Mouse (Mus musculus) intestine, embryonic 14.5 days (tissue): ENCODE data around the gene Tenm2. TPM values are rescaled to one million over a fixed set of nuclear protein-coding genes. Genes with fewer than 3 reads are reported as not detected.

Experiments
- ATAC-seq: fragments of 200-750 bp; cut with Nextera tagmentation; replicated peaks from 2 replicates; pipeline ENCODE4 v1.8.0; 2017; ENCODE audit warnings: low read depth, moderate number of reproducible peaks, moderate TSS enrichment, moderate library complexity; ENCODE audit not compliant: low FRiP score, low TSS enrichment
- DNase-seq: peaks from one replicate; pipeline ENCODE4 v3.0.0-alpha.2; 2018; ENCODE audit warnings: low spot score
- H3K27ac ChIP-seq: fragments of 300-500 bp; sonication (generic); 2 replicates; pipeline ENCODE4 v1.5.1; 2014; ENCODE audit warnings: low read depth, mild to moderate bottlenecking, control low read depth
- H3K27me3 ChIP-seq: fragments of 300-500 bp; sonication (generic); replicated peaks from 2 replicates; pipeline ENCODE4 v1.6.1; 2014; ENCODE audit warnings: low read length, control low read depth; ENCODE audit not compliant: control insufficient read depth, insufficient read depth
- H3K36me3 ChIP-seq: fragments of 300-500 bp; sonication (generic); 2 replicates; pipeline ENCODE4 v1.6.1; 2014; ENCODE audit warnings: low read length, control low read depth; ENCODE audit not compliant: control insufficient read depth, insufficient read depth
- H3K4me1 ChIP-seq: fragments of 300-500 bp; sonication (generic); replicated peaks from 2 replicates; pipeline ENCODE4 v1.6.1; 2014; ENCODE audit warnings: low read length, control low read depth, mixed read lengths; ENCODE audit not compliant: control insufficient read depth, insufficient read depth
- H3K4me2 ChIP-seq: fragments of 300-500 bp; sonication (generic); 2 replicates; pipeline ENCODE4 v1.6.1; 2014; ENCODE audit warnings: low read length
- H3K4me3 ChIP-seq: fragments of 300-500 bp; sonication (generic); 2 replicates; pipeline ENCODE4 v1.5.1; 2014; ENCODE audit warnings: low read depth, low read length, control low read depth, mixed read lengths
- H3K9ac ChIP-seq: fragments of 300-500 bp; sonication (generic); 2 replicates; pipeline ENCODE4 v1.6.1; 2014; ENCODE audit warnings: mild to moderate bottlenecking, low read length
- H3K9me3 ChIP-seq: fragments of 300-500 bp; sonication (generic); 2 replicates; pipeline ENCODE4 v1.6.1; 2016; ENCODE audit warnings: low read length, control low read depth; ENCODE audit not compliant: control insufficient read depth
- WGBS: fragments of 180-500 bp; shearing (Covaris S2); extraction: QIAGEN DNeasy Blood & Tissue Kit; methylation state at CpG from one replicate; pipeline ENCODE4 v1.1.7; 2014; 5-methylcytosine and 5-hydroxymethylcytosine counted together
- polyA plus RNA-seq: library from polyadenylated mRNA; unstranded; fragments of >200 nt; fragmentation: Nextera tagmentation; extraction: Ambion mirVana; gene quantifications from 2 replicates; pipeline ENCODE4 v1.2.1, GENCODE M21; 2014

Tenm2 gene
- polyA plus RNA-seq, 1 experiment from 2014 or later, result 2.8 TPM

GRCm38 (mm10) chr11:37046671-37047070 is 189.1 kb downstream of the Tenm2 start:
- WGBS, result 65% methylated on average over 5 of the region's 5 CpGs
- no peaks in the 10 kb centered on the region for H3K9me3 ChIP-seq
- no peak overlapping the region for H3K27ac ChIP-seq
- no peak overlapping the region for H3K4me3 ChIP-seq
- H3K4me2 ChIP-seq, result no peak overlapping the region
- DNase-seq, result peak; percentile 55
- H3K27me3 ChIP-seq, result no peaks in the 10 kb centered on the region
- no peak overlapping the region for H3K9ac ChIP-seq
- H3K36me3 ChIP-seq, result no peaks in the 10 kb centered on the region
- no peaks in the 10 kb centered on the region for H3K4me1 ChIP-seq
- no peak for ATAC-seq

GRCm38 (mm10) chr11:37041259-37041658 is 194.5 kb downstream of the Tenm2 start:
- Histone ChIP-seq H3K4me2 (no peak overlapping the region), H3K9me3 (no peaks in the 10 kb centered on the region), H3K36me3 (no peaks in the 10 kb centered on the region), H3K9ac (no peak overlapping the region), H3K4me3 (no peak overlapping the region), H3K4me1 (no peaks in the 10 kb centered on the region), H3K27me3 (no peaks in the 10 kb centered on the region), H3K27ac (no peak overlapping the region)
- no peak for ATAC-seq
- whole genome bisulfite sequencing, result 76% methylated on average over 4 of the region's 4 CpGs
- no peak for DNase-seq

- H3K9ac ChIP-seq, result no peak overlapping the region
- no peaks in the 10 kb centered on the region for H3K27me3 ChIP-seq
- DNase-seq (no peak), ATAC-seq (no peak)
- no peaks in the 10 kb centered on the region for H3K4me1 ChIP-seq
- H3K36me3 ChIP-seq, result no peaks in the 10 kb centered on the region
- H3K9me3 ChIP-seq, result no peaks in the 10 kb centered on the region
- WGBS, result 76% methylated on average over 3 of the region's 3 CpGs
- H3K4me2 ChIP-seq, result no peak overlapping the region
- H3K4me3 ChIP-seq, result no peak overlapping the region
- no peak overlapping the region for H3K27ac ChIP-seq
Observed at GRCm38 (mm10) chr11:37039283-37039682, 196.5 kb downstream of the Tenm2 start.

- H3K27me3 ChIP-seq, result no peaks in the 10 kb centered on the region
- DNase-seq, result no peak
- no peak for ATAC-seq
Observed at GRCm38 (mm10) chr11:37031305-37032055, 204.3 kb downstream of the Tenm2 start.

GRCm38 (mm10) chr11:37011900-37012299 is 223.9 kb downstream of the Tenm2 start:
- WGBS, result 62% methylated on average over 1 of the region's 1 CpGs
- ATAC-seq (no peak), DNase-seq (no peak)
- no peaks in the 10 kb centered on the region for H3K27me3 ChIP-seq
- H3K4me1 ChIP-seq, result no peaks in the 10 kb centered on the region
- H3K9me3 ChIP-seq, result no peaks in the 10 kb centered on the region
- H3K36me3 ChIP-seq, result no peaks in the 10 kb centered on the region
- H3K4me3 ChIP-seq, result no peak overlapping the region
- H3K4me2 ChIP-seq, result no peak overlapping the region
- H3K27ac ChIP-seq, result no peak overlapping the region
- H3K9ac ChIP-seq, result no peak overlapping the region

More at GRCm38 (mm10) chr11:37031305-37032055, 204.3 kb downstream of the Tenm2 start:
- Histone ChIP-seq H3K4me2 (no peak overlapping the region), H3K27ac (no peak overlapping the region), H3K9me3 (no peaks in the 10 kb centered on the region), H3K4me3 (no peak overlapping the region), H3K4me1 (no peaks in the 10 kb centered on the region), H3K36me3 (no peaks in the 10 kb centered on the region), H3K9ac (no peak overlapping the region)
- 60% methylated on average over 7 of the region's 7 CpGs for WGBS

GRCm38 (mm10) chr11:37009243-37009642 is 226.5 kb downstream of the Tenm2 start:
- DNase-seq (no peak), ATAC-seq (no peak)
- Histone ChIP-seq H3K36me3 (no peaks in the 10 kb centered on the region), H3K4me2 (no peak overlapping the region), H3K9ac (no peak overlapping the region), H3K4me1 (no peaks in the 10 kb centered on the region), H3K9me3 (no peaks in the 10 kb centered on the region), H3K27me3 (no peaks in the 10 kb centered on the region), H3K4me3 (no peak overlapping the region), H3K27ac (no peak overlapping the region)
- 76% methylated on average over 1 of the region's 1 CpGs for WGBS

- Histone ChIP-seq H3K27ac (no peak overlapping the region), H3K4me2 (no peak overlapping the region), H3K36me3 (no peaks in the 10 kb centered on the region), H3K27me3 (no peaks in the 10 kb centered on the region), H3K9me3 (no peaks in the 10 kb centered on the region), H3K9ac (no peak overlapping the region), H3K4me3 (no peak overlapping the region), H3K4me1 (peaks cover 3% of the 10 kb centered on the region; the same call in 1 of the 2 replicates)
- DNase-seq (no peak), ATAC-seq (no peak)
- 24% methylated on average over 3 of the region's 3 CpGs for WGBS
Observed at GRCm38 (mm10) chr11:36997668-36998067, 238.1 kb downstream of the Tenm2 start.

- no peaks in the 10 kb centered on the region for H3K9me3 ChIP-seq
- H3K36me3 ChIP-seq, result no peaks in the 10 kb centered on the region
- ATAC-seq (no peak), DNase-seq (no peak)
- no peak overlapping the region for H3K4me3 ChIP-seq
- H3K27ac ChIP-seq, result no peak overlapping the region
- H3K27me3 ChIP-seq, result no peaks in the 10 kb centered on the region
- WGBS, result 63% methylated on average over 3 of the region's 3 CpGs
- H3K4me2 ChIP-seq, result no peak overlapping the region
- H3K9ac ChIP-seq, result no peak overlapping the region
- H3K4me1 ChIP-seq, result 0 out of 2 replicates have a peak, but pooled peaks cover 3% of the 10 kb centered on the region
Observed at GRCm38 (mm10) chr11:36990895-36991294, 244.9 kb downstream of the Tenm2 start.
